Mouse (Mus musculus) limb, embryonic 11.5 days (tissue): Measurements from ENCODE around the gene Trrap. TPM values are rescaled to one million over a fixed set of nuclear protein-coding genes. Genes with fewer than 3 reads are reported as not detected.
"Not testable (repeated sequence)": the region's sequence is repeated elsewhere in the genome, so short reads cannot be mapped to it uniquely, and the experiment has no call there.

ENCODE experiments used
- ATAC-seq: fragments of 200-750 bp; cut with Nextera tagmentation; 2 replicates; pipeline ENCODE4 v1.8.0; 2017; ENCODE audit warnings: low read depth; ENCODE audit not compliant: insufficient number of reproducible peaks, low FRiP score, low TSS enrichment
- DNase-seq: peaks from one replicate; pipeline ENCODE4 v3.0.0-alpha.2; 2015; ENCODE audit warnings: low spot score
- H3K27ac ChIP-seq: fragments of 300-500 bp; sonication (generic); replicated peaks from 2 replicates; pipeline ENCODE4 v1.5.1; 2014; ENCODE audit warnings: low read depth, mild to moderate bottlenecking, low read length
- H3K27me3 ChIP-seq: fragments of 300-500 bp; sonication (generic); 2 replicates; pipeline ENCODE4 v1.6.1; 2014; ENCODE audit warnings: mild to moderate bottlenecking, low read length, mixed read lengths; ENCODE audit not compliant: control insufficient read depth, insufficient read depth
- H3K36me3 ChIP-seq: fragments of 300-500 bp; sonication (generic); 2 replicates; pipeline ENCODE4 v1.6.1; 2014; ENCODE audit warnings: mild to moderate bottlenecking, low read length, moderate library complexity, mixed read lengths; ENCODE audit not compliant: control insufficient read depth, insufficient read depth
- H3K4me1 ChIP-seq: fragments of 300-500 bp; sonication (generic); 2 replicates; pipeline ENCODE4 v1.6.1; 2014; ENCODE audit warnings: low read length, mixed read lengths; ENCODE audit not compliant: control insufficient read depth, insufficient read depth
- H3K4me2 ChIP-seq: fragments of 300-500 bp; sonication (generic); 2 replicates; pipeline ENCODE4 v1.6.1; 2014; ENCODE audit warnings: low read depth, mild to moderate bottlenecking, moderate library complexity; ENCODE audit not compliant: severe bottlenecking
- H3K4me3 ChIP-seq: fragments of 300-500 bp; sonication (generic); 2 replicates; pipeline ENCODE4 v1.5.1; 2014; ENCODE audit warnings: low read depth, low read length
- H3K9ac ChIP-seq: fragments of 300-500 bp; sonication (generic); 2 replicates; pipeline ENCODE4 v1.6.1; 2014; ENCODE audit warnings: mild to moderate bottlenecking, low read length
- H3K9me3 ChIP-seq: fragments of 300-500 bp; sonication (generic); 2 replicates; pipeline ENCODE4 v1.6.1; 2016; ENCODE audit warnings: low read length; ENCODE audit not compliant: control insufficient read depth
- WGBS: fragments of 180-500 bp; shearing (Covaris S2); extraction: QIAGEN DNeasy Blood & Tissue Kit; methylation state at CpG from one replicate; pipeline ENCODE4 v1.1.7; 2014; 5-methylcytosine and 5-hydroxymethylcytosine counted together
- polyA plus RNA-seq: library from polyadenylated mRNA; unstranded; fragments of >200 nt; fragmentation: Nextera tagmentation; extraction: Ambion mirVana; gene quantifications from 2 replicates; pipeline ENCODE4 v1.2.1, GENCODE M21; 2014

Trrap gene
- polyA plus RNA-seq, result 105 and 113 TPM in 2 replicates

DNA sequence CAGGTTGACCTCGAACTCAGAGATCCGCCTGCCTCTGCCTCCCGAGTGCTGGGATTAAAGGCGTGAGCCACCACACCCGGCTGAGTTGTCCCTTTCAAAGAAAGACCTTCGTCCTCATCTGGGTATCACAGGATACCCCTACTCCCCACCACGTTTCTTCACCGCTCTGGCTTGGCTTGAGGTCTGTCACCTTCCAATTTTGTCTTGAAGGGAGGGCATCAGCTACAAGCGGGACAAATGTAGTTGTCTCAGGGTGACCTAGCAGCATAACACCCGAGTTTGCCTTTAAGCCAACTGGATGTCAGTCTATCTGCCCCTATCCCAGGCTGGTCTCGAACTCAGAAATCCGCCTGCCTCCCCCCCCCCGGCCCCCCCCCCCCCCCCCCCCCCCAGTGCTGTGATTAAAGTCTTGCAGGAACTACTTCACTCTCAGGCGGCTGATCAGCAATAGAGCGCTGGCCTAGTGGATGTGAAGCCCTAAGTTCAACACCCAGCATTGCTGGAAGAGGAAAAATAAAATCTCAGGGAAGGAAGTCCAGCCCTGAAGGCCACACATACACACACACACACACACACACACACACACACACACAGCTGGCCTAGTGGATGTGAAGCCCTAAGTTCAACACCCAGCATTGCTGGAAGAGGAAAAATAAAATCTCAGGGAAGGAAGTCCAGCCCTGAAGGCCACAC is at the start of gene Trrap:
Gene Trrap, plus strand, starts transcription at position 627 of the 693 bp plus-strand sequence.
- H3K4me2 ChIP-seq, result peak within 1 kb of the TSS; percentile 37
- not testable (repeated sequence) for H3K9me3 ChIP-seq, H3K27me3 ChIP-seq, H3K36me3 ChIP-seq, H3K4me1 ChIP-seq, DNase-seq
- H3K27ac ChIP-seq, result peak within 1 kb of the TSS; percentile 89
- peak within 1 kb of the TSS; percentile 78 for H3K4me3 ChIP-seq
- WGBS, result 86% methylated on average over 13 of the region's 15 CpGs
- H3K9ac ChIP-seq, result peak within 1 kb of the TSS; percentile 89
- peak; percentile 10; the same call in 1 of the 2 replicates for ATAC-seq

- no peak overlapping the region for H3K9ac ChIP-seq
- no peaks in the 10 kb centered on the region for H3K4me1 ChIP-seq
- H3K4me3 ChIP-seq, result no peak overlapping the region
- 68% methylated on average over 6 of the region's 6 CpGs for WGBS
- H3K4me2 ChIP-seq, result no peak overlapping the region
- H3K27ac ChIP-seq, result no peak overlapping the region
- no peaks in the 10 kb centered on the region for H3K9me3 ChIP-seq
- H3K27me3 ChIP-seq, result no peaks in the 10 kb centered on the region
- DNase-seq (no peak), ATAC-seq (no peak)
- no peaks in the 10 kb centered on the region for H3K36me3 ChIP-seq
Observed at GRCm38 (mm10) chr5:144719781-144720180, 47.8 kb upstream of the Trrap start.

GRCm38 (mm10) chr5:144720281-144720680 is 47.3 kb upstream of the Trrap start:
- Histone ChIP-seq H3K9ac (no peak overlapping the region), H3K4me2 (no peak overlapping the region), H3K9me3 (no peaks in the 10 kb centered on the region), H3K4me1 (no peaks in the 10 kb centered on the region), H3K4me3 (no peak overlapping the region), H3K36me3 (no peaks in the 10 kb centered on the region), H3K27me3 (no peaks in the 10 kb centered on the region), H3K27ac (no peak overlapping the region)
- ATAC-seq (no peak), DNase-seq (no peak)
- 66% methylated on average over 4 of the region's 4 CpGs for WGBS

DNA sequence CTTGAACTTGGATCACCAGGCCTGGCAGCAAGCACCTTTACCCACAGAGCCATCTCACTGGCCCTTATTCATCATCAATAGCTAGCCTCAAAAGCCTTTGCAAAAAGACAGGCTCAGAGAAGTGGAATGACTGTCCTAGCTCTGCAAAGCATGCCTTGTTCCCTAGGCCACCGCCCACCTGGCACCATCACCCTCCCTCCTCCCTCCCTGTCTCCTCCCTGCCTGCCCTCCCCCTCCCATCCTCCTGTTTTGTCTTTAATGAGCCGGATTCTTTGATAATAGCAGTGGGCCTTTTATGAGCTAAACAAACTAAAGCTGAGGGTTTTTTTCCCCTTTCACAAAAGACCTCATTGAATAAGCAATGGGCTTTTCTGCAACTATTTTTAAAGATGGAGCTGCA is 42.6 kb upstream of the Trrap start:
- no peak for DNase-seq

GRCm38 (mm10) chr5:144725554-144725953 is 42.0 kb upstream of the Trrap start:
- H3K4me3 ChIP-seq, result no peak overlapping the region
- no peaks in the 10 kb centered on the region for H3K36me3 ChIP-seq
- no peaks in the 10 kb centered on the region for H3K9me3 ChIP-seq
- no peaks in the 10 kb centered on the region for H3K27me3 ChIP-seq
- no peaks in the 10 kb centered on the region for H3K4me1 ChIP-seq
- no peak overlapping the region for H3K4me2 ChIP-seq
- no peak overlapping the region for H3K27ac ChIP-seq
- DNase-seq (no peak), ATAC-seq (no peak)
- 84% methylated on average over 3 of the region's 3 CpGs for WGBS
- H3K9ac ChIP-seq, result no peak overlapping the region

More for the DNA sequence above, 42.6 kb upstream of the Trrap start:
- Histone ChIP-seq H3K4me2 (no peak overlapping the region), H3K4me1 (no peaks in the 10 kb centered on the region), H3K27me3 (no peaks in the 10 kb centered on the region), H3K9ac (no peak overlapping the region), H3K4me3 (no peak overlapping the region), H3K9me3 (no peaks in the 10 kb centered on the region), H3K27ac (no peak overlapping the region), H3K36me3 (no peaks in the 10 kb centered on the region)
- no peak for ATAC-seq
- 45% methylated on average over 2 of the region's 2 CpGs for WGBS

GRCm38 (mm10) chr5:144727119-144727518 is 40.4 kb upstream of the Trrap start:
- no peak overlapping the region for H3K4me3 ChIP-seq
- H3K36me3 ChIP-seq, result no peaks in the 10 kb centered on the region
- ATAC-seq (no peak), DNase-seq (peak; percentile 84)
- WGBS, result 10% methylated on average over 9 of the region's 9 CpGs
- H3K27ac ChIP-seq, result no peak overlapping the region
- no peaks in the 10 kb centered on the region for H3K4me1 ChIP-seq
- no peaks in the 10 kb centered on the region for H3K9me3 ChIP-seq
- no peak overlapping the region for H3K4me2 ChIP-seq
- no peaks in the 10 kb centered on the region for H3K27me3 ChIP-seq
- no peak overlapping the region for H3K9ac ChIP-seq

- no peaks in the 10 kb centered on the region for H3K9me3 ChIP-seq
- no peaks in the 10 kb centered on the region for H3K4me1 ChIP-seq
- no peak for ATAC-seq
- H3K4me2 ChIP-seq, result no peak overlapping the region
- H3K9ac ChIP-seq, result no peak overlapping the region
- no peaks in the 10 kb centered on the region for H3K36me3 ChIP-seq
- no peaks in the 10 kb centered on the region for H3K27me3 ChIP-seq
- WGBS, result 40% methylated on average over 5 of the region's 5 CpGs
- no peak overlapping the region for H3K4me3 ChIP-seq
- no peak overlapping the region for H3K27ac ChIP-seq
- DNase-seq, result no peak
Observed at GRCm38 (mm10) chr5:144728237-144728636, 39.3 kb upstream of the Trrap start.

DNA sequence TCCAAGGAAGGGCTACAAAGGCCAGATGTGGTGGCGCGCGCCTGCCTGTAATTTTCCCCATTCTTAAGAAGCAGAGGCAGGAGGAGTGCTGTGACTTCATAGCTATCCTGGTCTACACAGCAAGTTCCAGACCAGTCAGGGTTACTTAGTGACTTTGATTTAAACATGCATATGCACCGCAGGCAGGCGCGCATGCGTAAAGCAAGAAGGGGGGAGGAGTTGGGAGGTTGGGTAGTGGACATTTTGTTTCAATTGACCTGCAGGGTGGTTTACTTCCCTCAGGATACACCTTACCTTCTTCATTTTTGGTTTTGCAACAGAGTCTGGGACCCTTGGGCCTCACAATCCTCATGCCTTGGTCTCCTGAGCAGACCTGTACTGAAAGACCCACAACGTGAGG is 38.3 kb upstream of the Trrap start:
- no peak for ATAC-seq
- no peak for DNase-seq
- Histone ChIP-seq H3K4me1 (no peaks in the 10 kb centered on the region), H3K9ac (no peak overlapping the region), H3K36me3 (no peaks in the 10 kb centered on the region), H3K4me3 (no peak overlapping the region), H3K9me3 (no peaks in the 10 kb centered on the region), H3K27me3 (no peaks in the 10 kb centered on the region), H3K4me2 (no peak overlapping the region), H3K27ac (no peak overlapping the region)
- WGBS, result 81% methylated on average over 8 of the region's 8 CpGs

DNA sequence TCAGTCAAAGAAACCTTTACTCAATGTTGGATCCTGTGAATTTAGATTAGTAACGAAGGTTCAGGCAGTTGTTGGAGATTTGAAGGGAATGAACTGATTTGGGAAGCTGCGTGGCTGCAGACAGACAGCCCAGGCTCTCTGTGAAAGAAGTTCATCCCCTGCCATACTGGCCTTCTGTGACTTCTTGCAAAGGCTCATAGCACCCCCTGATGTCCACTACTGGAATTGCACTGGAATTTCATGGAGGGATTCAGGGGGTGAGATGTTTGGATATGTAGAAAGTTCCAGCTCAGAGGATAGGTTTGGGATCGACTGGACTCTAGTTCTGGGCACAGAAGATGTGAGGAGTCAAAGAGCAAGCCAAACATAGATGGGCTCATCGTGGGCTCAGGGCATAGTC is 33.6 kb upstream of the Trrap start:
- Histone ChIP-seq H3K4me1 (no peaks in the 10 kb centered on the region), H3K36me3 (no peaks in the 10 kb centered on the region), H3K9me3 (no peaks in the 10 kb centered on the region), H3K27ac (no peak overlapping the region), H3K4me2 (no peak overlapping the region), H3K27me3 (no peaks in the 10 kb centered on the region), H3K9ac (no peak overlapping the region), H3K4me3 (no peak overlapping the region)
- WGBS, result 37% methylated on average over 4 of the region's 4 CpGs
- ATAC-seq, result no peak
- peak; percentile 86 for DNase-seq
